Mouse (Mus musculus): ENCODE data around the gene H2-DMb2.

Gene H2-DMb2

DNA sequence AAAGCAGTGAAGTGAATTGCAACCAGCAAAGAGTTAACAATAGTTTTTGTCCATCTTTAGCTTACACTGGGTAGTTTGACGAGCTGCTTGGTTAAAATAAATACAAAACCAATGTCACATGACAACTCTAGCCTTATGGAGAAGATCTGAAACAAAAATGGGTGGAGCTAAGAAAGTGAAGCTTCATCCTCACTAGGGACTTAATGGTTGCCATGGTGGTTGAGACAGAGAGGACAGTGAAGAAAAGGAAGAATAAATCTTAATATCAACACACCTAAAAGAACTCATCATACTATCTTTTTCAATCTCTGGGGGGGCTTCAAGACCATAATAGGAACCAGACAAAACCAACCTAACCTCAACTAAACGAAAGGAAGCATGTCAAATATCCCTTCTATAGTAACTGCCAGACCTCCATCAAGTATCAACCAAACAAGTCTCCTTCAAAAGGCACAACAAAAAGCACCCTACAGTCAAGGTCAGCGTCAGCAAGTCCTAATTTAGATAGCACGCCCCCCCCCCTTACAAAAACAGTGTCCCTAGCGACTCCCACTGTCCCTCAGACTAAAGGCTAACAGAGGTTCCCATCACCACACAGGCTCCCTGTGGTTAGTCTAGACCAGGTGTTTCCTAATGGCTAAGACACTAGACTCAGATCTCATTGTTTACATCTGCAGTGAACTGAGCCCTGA lies 25.5 kb upstream of the H2-DMb2 start:
- CTCF ChIA-PET = interaction anchor here (0.6 to 1.8 kb wide), 3 partner anchors 10 to 25 kb away, joined by 3 to 8 read pairs (median 5); partner anchors contain the start of gene H2-Oa

GRCm38 (mm10) chr17:34118113-34118872 lies 24.8 kb upstream of the H2-DMb2 start:
- CTCF ChIA-PET = interaction anchor here (0.6 to 1.8 kb wide), 3 partner anchors 11 to 43 kb away, joined by 3 to 8 read pairs (median 5); no protein-coding TSS in a partner anchor

- CTCF ChIA-PET = no interaction called here
Measured at GRCm38 (mm10) chr17:34118873-34119248, 24.2 kb upstream of the H2-DMb2 start.

DNA sequence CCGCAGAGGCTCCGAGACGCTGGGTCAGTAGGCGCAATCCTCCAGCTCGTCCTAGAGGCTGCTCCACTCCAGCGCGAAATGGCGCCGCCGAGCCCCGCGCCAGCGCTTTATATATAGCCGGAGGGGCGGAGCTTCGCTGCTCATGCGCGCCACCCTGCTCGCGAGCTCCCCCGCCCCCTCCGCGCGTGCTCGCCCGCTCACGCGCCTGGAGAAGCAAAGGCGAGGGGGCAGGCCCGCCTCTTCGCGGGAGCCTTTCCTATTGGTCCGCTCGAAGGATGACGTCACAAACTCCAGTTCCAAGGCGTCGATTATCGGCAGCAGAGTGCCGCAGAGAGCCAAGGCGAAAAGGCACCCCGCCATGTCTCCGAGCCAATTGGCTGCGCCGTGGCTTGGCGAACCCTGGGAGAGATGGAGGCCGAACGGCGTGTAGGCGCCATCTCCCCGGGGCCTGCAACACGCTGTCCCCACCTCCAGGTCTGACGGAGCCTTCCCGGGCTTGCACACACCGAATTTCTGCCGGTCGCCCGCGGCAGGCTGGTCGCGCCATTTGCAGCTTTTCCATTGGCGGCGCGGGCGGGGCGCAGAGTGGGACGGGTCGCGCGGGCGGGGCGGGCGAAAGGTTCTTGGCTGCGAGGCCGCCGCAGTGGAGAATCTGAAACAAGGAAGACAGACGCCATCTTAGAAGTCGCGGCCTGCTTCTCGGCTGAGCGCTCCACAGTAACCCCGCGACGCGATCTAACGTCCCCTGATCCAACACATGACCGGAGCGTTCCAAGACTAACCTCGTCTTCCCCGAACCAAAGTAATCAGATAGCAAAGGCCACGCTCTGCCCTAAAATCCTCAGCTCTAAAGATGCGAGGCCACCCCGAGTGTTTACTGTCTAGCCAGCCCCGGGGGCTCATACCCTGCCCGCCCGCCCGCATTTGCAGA lies 23.6 kb upstream of the H2-DMb2 start, which contains the start of gene H2-DMa:
TSS of gene H2-DMa (plus strand) at position 293 of the 931 bp plus-strand sequence.
- CTCF ChIA-PET = interaction anchor here (1.3 kb wide), 1 partner anchor 9 kb away, joined by 3 read pairs; no protein-coding TSS in a partner anchor

DNA sequence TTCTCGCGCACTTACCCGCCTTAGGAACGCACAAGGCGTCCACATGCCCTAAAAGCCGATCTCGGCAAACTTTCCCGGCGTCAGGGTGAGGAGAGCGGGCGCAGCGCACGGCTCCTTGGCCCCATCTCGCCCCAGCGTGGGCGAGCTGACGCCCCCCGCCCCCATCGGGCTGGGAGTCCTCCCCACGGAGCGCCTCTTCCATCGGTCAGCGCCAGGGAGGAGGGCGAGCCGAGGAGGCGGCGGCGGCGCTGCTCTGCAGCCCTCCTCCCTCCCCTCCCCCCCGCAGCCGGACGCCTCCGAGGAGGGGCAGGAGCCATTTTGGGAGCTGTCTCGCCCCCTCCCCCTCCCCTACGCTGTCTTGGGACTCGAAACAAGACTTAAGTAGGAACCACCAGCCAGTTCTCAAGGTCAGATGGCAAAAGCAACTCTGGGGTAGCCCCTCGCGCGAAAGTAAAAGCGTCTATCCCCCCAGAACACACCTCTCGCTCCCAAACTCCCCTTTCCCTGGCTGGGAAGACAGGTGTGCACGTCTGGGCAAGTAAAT lies 22.9 kb upstream of the H2-DMb2 start:
- CTCF ChIA-PET = interaction anchor here (0.6 to 1.3 kb wide), 2 partner anchors 10 to 105 kb away, joined by 3 read pairs; no protein-coding TSS in a partner anchor

DNA sequence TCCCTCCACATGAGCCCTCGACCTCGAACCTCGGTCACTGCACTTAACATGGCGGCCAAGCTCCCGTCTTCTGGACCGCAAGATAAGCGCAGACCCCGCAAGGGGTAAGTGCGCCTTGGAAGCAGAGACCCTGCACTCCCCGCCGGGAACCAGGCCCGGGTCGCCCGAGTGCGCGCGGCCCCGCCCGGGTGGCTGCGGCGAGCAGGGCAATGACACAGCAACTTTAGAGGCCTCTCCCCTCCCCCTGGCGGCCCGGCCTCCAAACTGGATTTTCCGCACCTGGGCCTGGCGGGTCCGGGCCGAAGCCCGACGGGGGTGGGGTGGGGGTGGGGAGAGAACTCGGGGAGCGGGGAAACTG lies 22.3 kb upstream of the H2-DMb2 start:
- CTCF ChIA-PET = interaction anchor here (0.6 to 1.3 kb wide), 2 partner anchors 11 to 105 kb away, joined by 3 read pairs; no protein-coding TSS in a partner anchor

DNA sequence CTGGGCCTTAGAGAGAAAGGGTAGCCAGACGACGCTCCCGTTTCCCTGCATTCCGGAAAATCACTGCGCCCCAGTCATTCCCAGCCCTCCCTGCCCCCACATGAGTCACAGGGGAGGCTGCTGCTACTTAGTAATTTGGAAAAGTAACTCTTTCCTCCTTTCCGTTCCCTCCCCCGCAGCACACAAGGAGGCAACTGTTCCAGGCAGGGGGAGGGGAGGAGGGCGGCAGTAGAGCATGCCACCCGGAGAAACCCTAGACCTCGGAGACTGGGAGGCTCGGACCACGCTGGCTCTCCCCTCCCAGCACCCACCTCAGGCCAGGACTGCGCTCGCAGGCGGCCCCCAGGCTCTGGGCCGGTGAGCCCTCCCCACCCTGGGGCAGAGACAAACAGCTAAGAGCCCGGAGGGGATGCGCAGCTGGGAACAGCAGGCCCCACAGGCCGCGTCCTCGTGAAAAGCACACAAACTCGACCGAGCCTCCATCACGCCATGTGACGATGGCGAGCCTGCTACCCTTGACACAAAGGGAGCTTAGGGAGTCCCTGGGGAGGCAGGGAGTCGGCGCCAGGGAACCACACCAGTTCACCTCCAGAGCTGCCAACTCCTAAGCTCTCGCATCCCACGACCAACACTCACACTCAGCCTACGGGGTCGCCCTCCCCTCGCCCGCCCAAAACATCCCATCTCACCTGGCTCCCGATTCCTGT lies 21.8 kb upstream of the H2-DMb2 start:
- CTCF ChIA-PET = no interaction called here

DNA sequence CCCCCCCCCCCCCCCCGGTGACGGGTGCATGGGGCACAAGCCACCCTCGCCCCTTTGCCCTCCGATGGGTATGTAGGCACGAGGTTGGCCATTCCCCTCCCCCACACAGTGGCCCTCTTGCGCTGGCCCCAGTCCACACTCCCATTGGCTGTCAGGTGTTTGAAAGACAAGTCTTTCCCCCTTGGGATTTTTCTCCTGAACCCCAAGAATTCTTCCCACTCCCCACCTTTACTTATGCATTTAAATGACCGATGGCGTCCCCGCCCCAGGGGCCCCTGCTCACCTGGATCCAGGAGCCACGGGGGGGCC lies 21.3 kb upstream of the H2-DMb2 start:
- CTCF ChIA-PET = no interaction called here

GRCm38 (mm10) chr17:34122188-34122984 lies 20.7 kb upstream of the H2-DMb2 start, which contains the start of gene Brd2:
Gene Brd2, minus strand, starts transcription at chr17:34122634.
- CTCF ChIA-PET = interaction anchor here (0.7 kb wide), 1 partner anchor 28 kb away, joined by 3 read pairs; no protein-coding TSS in a partner anchor

GRCm38 (mm10) chr17:34123111-34123510 lies 20.0 kb upstream of the H2-DMb2 start:
- CTCF ChIA-PET = interaction anchor here (0.7 kb wide), 1 partner anchor 29 kb away, joined by 3 read pairs; no protein-coding TSS in a partner anchor

- CTCF ChIA-PET = interaction anchor here (0.7 kb wide), 1 partner anchor 29 kb away, joined by 3 read pairs; no protein-coding TSS in a partner anchor
Measured at GRCm38 (mm10) chr17:34123518-34123917, 19.6 kb upstream of the H2-DMb2 start.

- CTCF ChIA-PET = interaction anchor here (0.5 to 1.0 kb wide), 3 partner anchors 20 to 961 kb away, joined by 3 read pairs; no protein-coding TSS in a partner anchor
Measured at GRCm38 (mm10) chr17:34124649-34125048, 18.5 kb upstream of the H2-DMb2 start.

GRCm38 (mm10) chr17:34126826-34127420 lies 16.2 kb upstream of the H2-DMb2 start:
- CTCF ChIA-PET = interaction anchor here (0.7 kb wide), 1 partner anchor 91 kb away, joined by 3 read pairs; no protein-coding TSS in a partner anchor

DNA sequence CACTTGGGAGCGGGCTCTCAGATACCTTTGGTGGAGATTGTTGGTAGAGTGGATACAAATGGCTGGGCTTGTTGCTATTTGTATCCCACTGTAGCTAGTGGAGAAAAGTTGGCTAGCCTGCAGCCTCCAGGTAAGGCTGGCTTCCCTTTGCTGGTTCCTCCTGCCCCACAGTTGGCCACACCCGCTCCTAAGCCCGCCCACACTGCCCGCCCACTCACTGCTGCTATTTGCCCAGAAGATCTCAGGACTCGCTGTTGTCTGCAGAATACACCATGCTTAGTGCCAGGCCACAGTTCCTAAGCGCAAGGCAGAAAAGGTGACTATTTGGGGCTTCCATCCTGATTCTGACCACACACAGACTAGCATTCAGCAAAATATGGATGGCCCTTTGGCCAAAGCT lies 15.6 kb upstream of the H2-DMb2 start:
- CTCF ChIA-PET = no interaction called here

GRCm38 (mm10) chr17:34128264-34128937 lies 14.7 kb upstream of the H2-DMb2 start:
- CTCF ChIA-PET = interaction anchor here (0.6 kb wide), 1 partner anchor 53 kb away, joined by 3 read pairs; no protein-coding TSS in a partner anchor

DNA sequence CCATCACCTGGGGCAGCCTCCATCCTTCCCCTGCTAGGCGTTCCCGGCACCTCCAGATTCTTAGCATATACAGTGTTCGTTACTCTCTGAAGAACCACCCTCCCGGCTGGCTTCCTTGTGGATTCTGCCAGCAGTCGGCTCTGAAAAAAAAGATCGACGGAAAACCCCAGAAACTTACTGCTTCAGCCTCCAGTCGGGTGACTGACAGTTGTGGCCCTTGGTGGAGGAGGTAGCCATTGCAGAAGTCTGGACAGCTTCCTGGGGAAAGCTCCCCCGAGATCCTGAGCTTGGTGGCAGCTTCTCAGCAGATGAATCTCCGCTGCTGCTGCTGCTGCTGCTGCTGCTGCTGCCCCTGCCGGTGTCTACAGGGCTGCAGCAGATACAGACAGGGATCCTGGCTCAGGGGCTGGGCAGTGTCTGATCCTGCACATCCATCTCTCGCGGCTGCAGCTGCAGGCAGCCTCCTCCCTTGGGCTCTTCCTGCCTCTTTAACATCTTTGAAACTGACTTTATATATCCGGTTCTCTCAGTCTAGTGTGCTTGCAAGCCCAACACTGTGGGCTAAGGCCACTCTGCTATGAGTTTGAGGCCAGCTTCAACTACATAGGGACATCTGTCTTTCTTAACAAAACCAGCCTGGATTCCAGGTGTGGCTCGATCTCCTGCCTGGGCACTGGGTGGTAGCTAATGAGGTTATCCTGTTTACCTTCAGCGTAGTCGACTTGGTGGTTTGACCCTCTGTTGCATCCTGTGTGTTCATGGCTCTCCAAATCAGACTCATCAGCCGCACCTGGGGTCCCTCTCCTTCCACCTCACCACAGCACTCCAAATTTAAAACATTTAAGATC lies 13.9 kb upstream of the H2-DMb2 start:
- CTCF ChIA-PET = interaction anchor here (0.5 to 1.0 kb wide), 3 partner anchors 41 to 83 kb away, joined by 3 to 5 read pairs (median 3); no protein-coding TSS in a partner anchor

All from spleen, embryonic (tissue).